Mouse (Mus musculus): ENCODE data around the gene Smad3. TPM values are rescaled to one million over a fixed set of nuclear protein-coding genes. Genes with fewer than 3 reads are reported as not detected.

The Smad3 gene
- polyA plus RNA-seq, 1 experiment from 2014 or later = 21.2 TPM

- Histone ChIP-seq H3K4me2 (replicated peaks; ENCODE audit: low read depth, low read length) (no peak overlapping the region), H3K36me3 (ENCODE audit: control insufficient read depth, insufficient read depth, low read length) (peaks cover 34% of the 10 kb centered on the region), H3K4me1 (ENCODE audit: control insufficient read depth, insufficient read depth, low read length) (no peaks in the 10 kb centered on the region), H3K27ac (ENCODE audit: low read depth, low read length) (no peak overlapping the region), H3K27me3 (ENCODE audit: control insufficient read depth, insufficient read depth, low read length) (no peaks in the 10 kb centered on the region), H3K9me3 (ENCODE audit: control insufficient read depth, low read length) (no peaks in the 10 kb centered on the region), H3K9ac (ENCODE audit: low read depth, low read length) (no peak overlapping the region), H3K4me3 (ENCODE audit: low read length) (no peak overlapping the region)
- 91% methylated on average over 4 of the region's 4 CpGs for WGBS
- ATAC-seq (ENCODE audit: low FRiP score, low TSS enrichment) = no peak
Measured at GRCm38 (mm10) chr9:63641983-63642646, 115.7 kb downstream of the Smad3 start.

GRCm38 (mm10) chr9:63636113-63636512 is 121.7 kb downstream of the Smad3 start:
- H3K36me3 ChIP-seq (ENCODE audit: control insufficient read depth, insufficient read depth, low read length) = peaks cover 26% of the 10 kb centered on the region
- 66% methylated on average over 7 of the region's 7 CpGs for WGBS
- ATAC-seq (ENCODE audit: low FRiP score, low TSS enrichment) = no peak
- H3K27me3 ChIP-seq (ENCODE audit: control insufficient read depth, insufficient read depth, low read length) = no peaks in the 10 kb centered on the region
- no peaks in the 10 kb centered on the region for H3K4me1 ChIP-seq (ENCODE audit: control insufficient read depth, insufficient read depth, low read length)
- no peak overlapping the region for H3K4me3 ChIP-seq (ENCODE audit: low read length)
- no peak overlapping the region for H3K27ac ChIP-seq (ENCODE audit: low read depth, low read length)
- H3K9me3 ChIP-seq (ENCODE audit: control insufficient read depth, low read length) = no peaks in the 10 kb centered on the region
- H3K4me2 ChIP-seq (replicated peaks; ENCODE audit: low read depth, low read length) = no peak overlapping the region
- no peak overlapping the region for H3K9ac ChIP-seq (ENCODE audit: low read depth, low read length)

- no peak for ATAC-seq (ENCODE audit: low FRiP score, low TSS enrichment)
- Histone ChIP-seq H3K9me3 (ENCODE audit: control insufficient read depth, low read length) (no peaks in the 10 kb centered on the region), H3K27ac (ENCODE audit: low read depth, low read length) (no peak overlapping the region), H3K4me3 (ENCODE audit: low read length) (no peak overlapping the region), H3K27me3 (ENCODE audit: control insufficient read depth, insufficient read depth, low read length) (no peaks in the 10 kb centered on the region), H3K4me2 (replicated peaks; ENCODE audit: low read depth, low read length) (no peak overlapping the region), H3K9ac (ENCODE audit: low read depth, low read length) (no peak overlapping the region), H3K4me1 (ENCODE audit: control insufficient read depth, insufficient read depth, low read length) (no peaks in the 10 kb centered on the region), H3K36me3 (ENCODE audit: control insufficient read depth, insufficient read depth, low read length) (peaks cover 19% of the 10 kb centered on the region; the same call in 1 of the 2 replicates)
- 83% methylated on average over 7 of the region's 7 CpGs for WGBS
Measured at GRCm38 (mm10) chr9:63633334-63633733, 124.5 kb downstream of the Smad3 start.

- peaks cover 18% of the 10 kb centered on the region; the same call in 1 of the 2 replicates for H3K36me3 ChIP-seq (ENCODE audit: control insufficient read depth, insufficient read depth, low read length)
- no peak for ATAC-seq (ENCODE audit: low FRiP score, low TSS enrichment)
- no peak overlapping the region for H3K9ac ChIP-seq (ENCODE audit: low read depth, low read length)
- H3K4me3 ChIP-seq (ENCODE audit: low read length) = no peak overlapping the region
- H3K27ac ChIP-seq (ENCODE audit: low read depth, low read length) = no peak overlapping the region
- H3K9me3 ChIP-seq (ENCODE audit: control insufficient read depth, low read length) = no peaks in the 10 kb centered on the region
- 82% methylated on average over 11 of the region's 11 CpGs for WGBS
- H3K4me1 ChIP-seq (ENCODE audit: control insufficient read depth, insufficient read depth, low read length) = no peaks in the 10 kb centered on the region
- H3K27me3 ChIP-seq (ENCODE audit: control insufficient read depth, insufficient read depth, low read length) = no peaks in the 10 kb centered on the region
- no peak overlapping the region for H3K4me2 ChIP-seq (replicated peaks; ENCODE audit: low read depth, low read length)
Measured at GRCm38 (mm10) chr9:63632924-63633323, 124.9 kb downstream of the Smad3 start.

GRCm38 (mm10) chr9:63632045-63632444 is 125.7 kb downstream of the Smad3 start:
- no peaks in the 10 kb centered on the region for H3K9me3 ChIP-seq (ENCODE audit: control insufficient read depth, low read length)
- no peaks in the 10 kb centered on the region for H3K27me3 ChIP-seq (ENCODE audit: control insufficient read depth, insufficient read depth, low read length)
- no peaks in the 10 kb centered on the region for H3K4me1 ChIP-seq (ENCODE audit: control insufficient read depth, insufficient read depth, low read length)
- WGBS = 96% methylated on average over 4 of the region's 4 CpGs
- no peak overlapping the region for H3K27ac ChIP-seq (ENCODE audit: low read depth, low read length)
- no peak overlapping the region for H3K4me2 ChIP-seq (replicated peaks; ENCODE audit: low read depth, low read length)
- no peak for ATAC-seq (ENCODE audit: low FRiP score, low TSS enrichment)
- no peak overlapping the region for H3K4me3 ChIP-seq (ENCODE audit: low read length)
- peaks cover 15% of the 10 kb centered on the region; the same call in 1 of the 2 replicates for H3K36me3 ChIP-seq (ENCODE audit: control insufficient read depth, insufficient read depth, low read length)
- no peak overlapping the region for H3K9ac ChIP-seq (ENCODE audit: low read depth, low read length)

GRCm38 (mm10) chr9:63625090-63625756 is 132.6 kb downstream of the Smad3 start:
- no peaks in the 10 kb centered on the region for H3K27me3 ChIP-seq (ENCODE audit: control insufficient read depth, insufficient read depth, low read length)
- H3K36me3 ChIP-seq (ENCODE audit: control insufficient read depth, insufficient read depth, low read length) = peaks cover 11% of the 10 kb centered on the region; the same call in 1 of the 2 replicates
- H3K4me3 ChIP-seq (ENCODE audit: low read length) = no peak overlapping the region
- WGBS = 88% methylated on average over 9 of the region's 9 CpGs
- no peak for ATAC-seq (ENCODE audit: low FRiP score, low TSS enrichment)
- no peaks in the 10 kb centered on the region for H3K9me3 ChIP-seq (ENCODE audit: control insufficient read depth, low read length)
- no peak overlapping the region for H3K9ac ChIP-seq (ENCODE audit: low read depth, low read length)
- no peak overlapping the region for H3K4me2 ChIP-seq (replicated peaks; ENCODE audit: low read depth, low read length)
- no peak overlapping the region for H3K27ac ChIP-seq (ENCODE audit: low read depth, low read length)
- no peaks in the 10 kb centered on the region for H3K4me1 ChIP-seq (ENCODE audit: control insufficient read depth, insufficient read depth, low read length)

- ATAC-seq (ENCODE audit: low FRiP score, low TSS enrichment) = no peak
- Histone ChIP-seq H3K9ac (ENCODE audit: low read depth, low read length) (no peak overlapping the region), H3K4me3 (ENCODE audit: low read length) (no peak overlapping the region), H3K4me2 (replicated peaks; ENCODE audit: low read depth, low read length) (no peak overlapping the region), H3K27me3 (ENCODE audit: control insufficient read depth, insufficient read depth, low read length) (no peaks in the 10 kb centered on the region), H3K9me3 (ENCODE audit: control insufficient read depth, low read length) (no peaks in the 10 kb centered on the region), H3K4me1 (ENCODE audit: control insufficient read depth, insufficient read depth, low read length) (no peaks in the 10 kb centered on the region), H3K27ac (ENCODE audit: low read depth, low read length) (no peak overlapping the region), H3K36me3 (ENCODE audit: control insufficient read depth, insufficient read depth, low read length) (peaks cover 9% of the 10 kb centered on the region; the same call in 1 of the 2 replicates)
- WGBS = 77% methylated on average over 15 of the region's 15 CpGs
Measured at GRCm38 (mm10) chr9:63623895-63624569, 133.8 kb downstream of the Smad3 start.

- Histone ChIP-seq H3K27me3 (ENCODE audit: control insufficient read depth, insufficient read depth, low read length) (no peaks in the 10 kb centered on the region), H3K4me3 (ENCODE audit: low read length) (no peak overlapping the region), H3K4me1 (ENCODE audit: control insufficient read depth, insufficient read depth, low read length) (peaks cover 8% of the 10 kb centered on the region; the same call in 1 of the 2 replicates), H3K36me3 (ENCODE audit: control insufficient read depth, insufficient read depth, low read length) (peaks cover 23% of the 10 kb centered on the region; the same call in 1 of the 2 replicates), H3K27ac (ENCODE audit: low read depth, low read length) (no peak overlapping the region), H3K9me3 (ENCODE audit: control insufficient read depth, low read length) (no peaks in the 10 kb centered on the region), H3K9ac (ENCODE audit: low read depth, low read length) (no peak overlapping the region), H3K4me2 (replicated peaks; ENCODE audit: low read depth, low read length) (no peak overlapping the region)
- no peak for ATAC-seq (ENCODE audit: low FRiP score, low TSS enrichment)
- 86% methylated on average over 2 of the region's 2 CpGs for WGBS
Measured at GRCm38 (mm10) chr9:63617967-63618366, 139.8 kb downstream of the Smad3 start.

Measured in kidney, embryonic 14.5 days (tissue).